Mouse (Mus musculus): ENCODE measurements around the gene Ap3b1.

DNA sequence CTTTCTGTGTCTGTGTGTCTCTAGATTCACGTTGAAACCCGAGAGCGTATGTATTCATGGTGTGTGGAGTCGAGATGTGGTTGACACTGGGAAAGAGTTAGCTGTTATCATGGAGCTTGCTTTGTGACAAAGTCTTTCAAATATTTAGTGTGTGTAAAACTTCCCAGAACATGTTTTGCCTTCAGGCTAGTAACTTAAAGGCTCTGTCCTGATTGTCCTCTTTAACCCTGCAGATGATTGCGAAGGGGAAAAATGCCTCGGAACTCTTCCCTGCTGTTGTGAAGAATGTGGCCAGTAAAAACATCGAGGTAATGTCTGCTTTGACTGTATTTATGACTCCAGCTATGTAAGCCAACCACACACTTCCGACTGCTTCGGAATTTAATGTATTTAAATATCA lies 35.7 kb downstream of the Ap3b1 start:
- TF ChIP-seq CTCF (IDR thresholded peaks at IDR 0.05; ENCODE audit: extremely low read depth, insufficient read depth, low read length), result no peak
- TF ChIP-seq POLR2A (IDR thresholded peaks at IDR 0.05; ENCODE audit: extremely low read depth, insufficient read depth, low read length), result no peak
